Mouse (Mus musculus) ES-Bruce4 (cell line): Measurements from ENCODE around the gene Ncbp3.
A peak's percentile ranks its signal among the peaks of the same experiment; 100 is the strongest.

Source experiments
- CTCF ChIP-seq: IDR thresholded peaks from one replicate; pipeline ENCODE4 v1.8.1; 2011; ENCODE audit warnings: low read depth, low read length
- EP300 ChIP-seq: IDR thresholded peaks from 2 replicates; pipeline ENCODE4 v1.6.1; 2011; ENCODE audit warnings: low read depth, low read length; ENCODE audit not compliant: insufficient read depth
- POLR2A ChIP-seq: IDR thresholded peaks from one replicate; pipeline ENCODE4 v1.8.1; 2011; ENCODE audit warnings: low read length; ENCODE audit not compliant: insufficient read depth

- TF ChIP-seq POLR2A (no peak), EP300 (no peak), CTCF (peak; percentile 68)
Observed at GRCm38 (mm10) chr11:73049335-73049734, 1.8 kb downstream of the Ncbp3 start.
